Mouse (Mus musculus) ovary, adult 10 weeks (tissue): Measurements from ENCODE around the gene Esx1. TPM values are rescaled to one million over a fixed set of nuclear protein-coding genes. Genes with fewer than 3 reads are reported as not detected.

Source experiments
- polyA plus RNA-seq: library from polyadenylated mRNA; stranded (reverse); fragments of 350-450 nt; fragmentation: Illumina TruSeq; extraction: RNeasy Lipid Tissue Mini Kit (QIAGEN cat#74804); gene quantifications from one replicate; pipeline ENCODE4 v1.2.3, GENCODE M21; 2014

Esx1 gene
- not detected for polyA plus RNA-seq

DNA sequence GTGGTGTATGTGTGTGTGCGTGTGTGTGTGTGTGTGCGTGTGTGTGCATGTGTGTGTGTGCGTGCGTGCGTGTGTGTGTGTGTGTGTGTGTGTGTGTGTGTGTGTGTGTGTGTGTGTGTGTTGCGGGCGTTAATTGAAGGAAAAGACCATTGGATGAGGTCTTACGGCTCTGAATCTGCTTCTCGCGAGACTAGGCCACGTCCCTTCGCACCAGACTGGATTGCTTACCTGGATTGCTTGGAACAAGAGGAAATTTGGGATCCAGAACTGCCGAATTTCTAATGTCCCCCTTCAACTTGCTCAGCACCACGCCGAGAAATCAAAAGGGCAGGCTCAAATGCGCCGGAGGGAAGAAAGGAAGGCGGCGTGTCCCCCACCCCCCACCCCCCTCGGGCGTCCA is at the start of gene Esx1:
Esx1 (minus strand) TSS at position 366 of the 400 bp plus-strand sequence.

Other genes with a start within 250 kb of the Esx1 start
- gene H2bfm, start 194.8 kb downstream of the Esx1 start, polyA plus RNA-seq, result not detected
- 738 TPM for gene Tmsb15b2, start 146.6 kb downstream of the Esx1 start, polyA plus RNA-seq
- 50.4 TPM for gene Tmsb15l, start 145.2 kb downstream of the Esx1 start, polyA plus RNA-seq
- gene Tmsb15b1, start 145.2 kb downstream of the Esx1 start, polyA plus RNA-seq, result 50.6 TPM
- gene Zcchc18, start 128.9 kb downstream of the Esx1 start, polyA plus RNA-seq, result 3.4 TPM
- 11.3 TPM for gene Slc25a53, start 83.8 kb downstream of the Esx1 start, polyA plus RNA-seq
- 35.9 TPM for gene Fam199x, start 72.5 kb downstream of the Esx1 start, polyA plus RNA-seq